Comparison of ENCODE assay signal across 8 mouse cellular contexts in the genomic region with DNA sequence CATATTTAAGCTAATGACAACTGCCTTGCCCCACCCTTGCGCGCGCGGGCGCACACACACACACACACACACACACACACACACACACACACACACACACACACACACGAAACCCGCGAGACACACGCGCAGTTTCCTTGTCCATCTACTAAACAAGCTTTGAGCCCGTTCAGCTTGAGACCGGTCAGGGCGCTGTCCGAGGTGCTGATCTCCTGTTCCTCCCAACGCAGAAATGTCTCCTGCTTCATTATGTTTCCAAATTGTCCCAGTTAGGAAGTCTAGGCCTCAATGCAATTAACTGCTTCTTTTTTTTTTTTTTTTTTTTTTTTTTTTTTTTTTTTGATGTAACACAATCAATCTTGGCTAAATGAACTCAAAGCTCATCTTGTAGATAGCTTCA. TPM values are rescaled to one million over a fixed set of nuclear protein-coding genes. Genes with fewer than 3 reads are reported as not detected.
DNase-seq lines count a peak whose midpoint lies in the region; ATAC-seq and TF ChIP-seq lines count a peak whose summit lies in the region.

No protein-coding gene starts in this region.

- 2% methylated on average over 15 of the region's 15 CpGs for WGBS in liver, postnatal 0 days (ENCODE audit: insufficient replicate concordance)
- under 1% methylated on average over 15 of the region's 15 CpGs for WGBS in neural tube, embryonic 15.5 days

- H3K9me3 ChIP-seq in liver, postnatal 0 days (ENCODE audit: low read length): no peaks in the 10 kb centered on the region
- no peaks in the 10 kb centered on the region for H3K9me3 ChIP-seq in neural tube, embryonic 15.5 days (replicated peaks)

- peaks cover 69% of the 10 kb centered on the region for H3K27me3 ChIP-seq in liver, postnatal 0 days (ENCODE audit: insufficient read depth, low read length)
- H3K27me3 ChIP-seq in neural tube, embryonic 15.5 days (replicated peaks): peaks cover 6% of the 10 kb centered on the region; the same call in 1 of the 2 replicates

- H3K4me3 ChIP-seq in liver, postnatal 0 days (ENCODE audit: low read depth, low read length): no peak overlapping the region
- peak overlapping the region; percentile 72 for H3K4me3 ChIP-seq in neural tube, embryonic 15.5 days (replicated peaks)

- no peaks in the 10 kb centered on the region for H3K36me3 ChIP-seq in liver, postnatal 0 days (replicated peaks; ENCODE audit: insufficient read depth, low read length)
- peaks cover 8% of the 10 kb centered on the region for H3K36me3 ChIP-seq in neural tube, embryonic 15.5 days

- peaks cover 16% of the 10 kb centered on the region for H3K4me1 ChIP-seq in liver, postnatal 0 days (ENCODE audit: insufficient read depth)
- H3K4me1 ChIP-seq in neural tube, embryonic 15.5 days: peaks cover 32% of the 10 kb centered on the region

- H3K27ac ChIP-seq in liver, postnatal 0 days (ENCODE audit: low read depth): no peak overlapping the region
- H3K27ac ChIP-seq in neural tube, embryonic 15.5 days (replicated peaks): peak overlapping the region; percentile 94

- peak; percentile 40 to 64 for DNase-seq in cerebellum, postnatal 25 days
- DNase-seq in cerebellum, adult 9-10 months: no peak
- DNase-seq in Muller cell, postnatal 12 days (ENCODE audit: inconsistent ontology term): peak; percentile 63
- DNase-seq in embryo, embryonic 11.5 days (ENCODE audit: low read depth, low spot score): peak; percentile 69
- peak; percentile 70 to 87 for DNase-seq in heart, postnatal 36 days
- peak; percentile 83 for DNase-seq in liver, postnatal 0 days
- DNase-seq in urinary bladder, postnatal 10 days (ENCODE audit: low spot score): peak; percentile 69

- no peak overlapping the region for H3K9ac ChIP-seq in liver, postnatal 0 days (replicated peaks)
- H3K9ac ChIP-seq in neural tube, embryonic 15.5 days (replicated peaks): peak overlapping the region; percentile 85

- H3K4me2 ChIP-seq in liver, postnatal 0 days (ENCODE audit: low read depth, low read length): no peak overlapping the region
- H3K4me2 ChIP-seq in neural tube, embryonic 15.5 days: peak overlapping the region; percentile 76

- intact Hi-C loops in heart, postnatal 36 days (cut with DNase I): no loop called here

- no peak for TF ChIP-seq EP300 in liver, postnatal 0 days (IDR thresholded peaks at IDR 0.05; ENCODE audit: low read depth)

- no peak for ATAC-seq in liver, postnatal 0 days
- no peak for ATAC-seq in neural tube, embryonic 15.5 days (ENCODE audit: low FRiP score)

- no peak for TF ChIP-seq CTCF in liver, postnatal 0 days (IDR thresholded peaks at IDR 0.05; ENCODE audit: low read depth)

RNA-seq across cellular contexts. Expression of a gene that starts 1.5 kb away (rescaled TPM):
- 10 to 100 TPM; 59.6 to 61.2 TPM for total RNA-seq in heart, postnatal 36 days (2021)
- polyA plus RNA-seq in liver, postnatal 0 days (2015; fragmentation: Nextera tagmentation; extraction: Ambion mirVana): 30.2 and 36.1 TPM in 2 replicates
- polyA plus RNA-seq in neural tube, embryonic 15.5 days (2015; fragmentation: Nextera tagmentation; extraction: Ambion mirVana): 72.1 and 78.5 TPM in 2 replicates

RNA-seq across cellular contexts. Expression of a gene that starts 2.0 kb away (rescaled TPM):
- total RNA-seq in heart, postnatal 36 days (2021): not detected
- not detected in 2 replicates for polyA plus RNA-seq in liver, postnatal 0 days (2015; fragmentation: Nextera tagmentation; extraction: Ambion mirVana)
- 385 and 491 TPM in 2 replicates for polyA plus RNA-seq in neural tube, embryonic 15.5 days (2015; fragmentation: Nextera tagmentation; extraction: Ambion mirVana)

RNA-seq across cellular contexts. Expression of a gene that starts 34.2 kb away (rescaled TPM):
- 1 to 10 TPM; 3.0 to 3.4 TPM for total RNA-seq in heart, postnatal 36 days (2021)
- polyA plus RNA-seq in liver, postnatal 0 days (2015; fragmentation: Nextera tagmentation; extraction: Ambion mirVana): 7.7 and 8.0 TPM in 2 replicates
- polyA plus RNA-seq in neural tube, embryonic 15.5 days (2015; fragmentation: Nextera tagmentation; extraction: Ambion mirVana): 31.0 and 34.5 TPM in 2 replicates

RNA-seq across cellular contexts. Expression of a gene that starts 51.1 kb away (rescaled TPM):
- 1 to 10 TPM; 3.0 to 3.3 TPM for total RNA-seq in heart, postnatal 36 days (2021)
- 2.1 and 2.3 TPM in 2 replicates for polyA plus RNA-seq in liver, postnatal 0 days (2015; fragmentation: Nextera tagmentation; extraction: Ambion mirVana)
- polyA plus RNA-seq in neural tube, embryonic 15.5 days (2015; fragmentation: Nextera tagmentation; extraction: Ambion mirVana): 4.9 and 5.6 TPM in 2 replicates

Comparison
In these comparisons a context has a peak if more than half of its experiments do, and no peak if none do; other contexts are left out.
1. RNA of a gene that starts 2.0 kb away (polyA plus RNA-seq): 385 to 491 TPM in neural tube, embryonic 15.5 days; not detected in liver, postnatal 0 days; every median in the first group is over 100 times any median in the second.